Mouse (Mus musculus): Measurements from ENCODE around the gene Phf23.

DNA sequence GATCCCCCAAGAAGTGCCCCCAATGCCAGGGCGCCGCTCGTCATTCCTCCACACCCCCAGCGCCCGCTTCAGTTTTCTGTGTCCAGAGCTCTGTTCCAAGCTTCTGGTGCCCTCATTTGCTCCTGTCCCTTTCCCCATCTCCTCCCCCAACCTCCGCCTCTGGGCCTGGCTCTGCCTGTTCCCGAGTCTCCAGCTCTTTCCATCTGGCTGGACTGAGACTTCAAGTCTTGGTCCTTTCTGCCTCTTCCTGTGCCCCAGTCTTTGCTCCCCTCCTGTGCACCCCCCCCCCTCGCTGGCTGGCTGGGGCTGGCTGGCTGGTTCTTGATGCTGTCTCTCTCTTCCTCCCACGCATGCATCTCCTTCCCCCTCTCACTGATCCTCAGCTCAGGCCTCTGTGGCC is 31.8 kb downstream of the Phf23 start:
- no peak for TF ChIP-seq CTCF (IDR thresholded peaks at IDR 0.05; ENCODE audit: extremely low read depth, insufficient read depth, insufficient read length, insufficient replicate concordance)
- no peak for TF ChIP-seq POLR2A (IDR thresholded peaks at IDR 0.05; ENCODE audit: low read depth, low read length)
